Mouse (Mus musculus): Measurements from ENCODE around the gene Zdhhc8. TPM values are rescaled to one million over a fixed set of nuclear protein-coding genes. Genes with fewer than 3 reads are reported as not detected.

Zdhhc8 gene
- polyA plus RNA-seq, 1 experiment from 2014 or later: 17.2 TPM

- Histone ChIP-seq H3K27me3 (ENCODE audit: control insufficient read depth, insufficient read depth, low read length) (no peaks in the 10 kb centered on the region), H3K9ac (ENCODE audit: low read depth, low read length) (no peak overlapping the region), H3K27ac (ENCODE audit: low read depth, low read length) (no peak overlapping the region), H3K4me3 (ENCODE audit: low read length) (no peak overlapping the region), H3K4me2 (replicated peaks; ENCODE audit: low read depth, low read length) (no peak overlapping the region), H3K9me3 (ENCODE audit: control insufficient read depth, low read length) (no peaks in the 10 kb centered on the region), H3K36me3 (ENCODE audit: control insufficient read depth, insufficient read depth, low read length) (peaks cover 48% of the 10 kb centered on the region), H3K4me1 (ENCODE audit: control insufficient read depth, insufficient read depth, low read length) (peaks cover 12% of the 10 kb centered on the region)
- WGBS: 81% methylated on average over 11 of the region's 11 CpGs
- no peak for ATAC-seq (ENCODE audit: low FRiP score, low TSS enrichment)
Measured at GRCm38 (mm10) chr16:18222188-18222587, 12.7 kb downstream of the Zdhhc8 start.

- ATAC-seq (ENCODE audit: low FRiP score, low TSS enrichment): no peak
- 77% methylated on average over 11 of the region's 11 CpGs for WGBS
- H3K36me3 ChIP-seq (ENCODE audit: control insufficient read depth, insufficient read depth, low read length): peaks cover 42% of the 10 kb centered on the region
- no peak overlapping the region for H3K27ac ChIP-seq (ENCODE audit: low read depth, low read length)
- no peak overlapping the region for H3K4me3 ChIP-seq (ENCODE audit: low read length)
- H3K4me1 ChIP-seq (ENCODE audit: control insufficient read depth, insufficient read depth, low read length): peaks cover 12% of the 10 kb centered on the region
- no peak overlapping the region for H3K9ac ChIP-seq (ENCODE audit: low read depth, low read length)
- H3K4me2 ChIP-seq (replicated peaks; ENCODE audit: low read depth, low read length): no peak overlapping the region
- H3K27me3 ChIP-seq (ENCODE audit: control insufficient read depth, insufficient read depth, low read length): no peaks in the 10 kb centered on the region
- no peaks in the 10 kb centered on the region for H3K9me3 ChIP-seq (ENCODE audit: control insufficient read depth, low read length)
Measured at GRCm38 (mm10) chr16:18221543-18221898, 13.4 kb downstream of the Zdhhc8 start.

GRCm38 (mm10) chr16:18220856-18221542, 13.9 kb downstream of the Zdhhc8 start:
- peaks cover 37% of the 10 kb centered on the region for H3K36me3 ChIP-seq (ENCODE audit: control insufficient read depth, insufficient read depth, low read length)
- H3K4me2 ChIP-seq (replicated peaks; ENCODE audit: low read depth, low read length): no peak overlapping the region
- WGBS: 88% methylated on average over 6 of the region's 6 CpGs
- no peak overlapping the region for H3K27ac ChIP-seq (ENCODE audit: low read depth, low read length)
- no peaks in the 10 kb centered on the region for H3K9me3 ChIP-seq (ENCODE audit: control insufficient read depth, low read length)
- ATAC-seq (ENCODE audit: low FRiP score, low TSS enrichment): no peak
- no peak overlapping the region for H3K9ac ChIP-seq (ENCODE audit: low read depth, low read length)
- H3K27me3 ChIP-seq (ENCODE audit: control insufficient read depth, insufficient read depth, low read length): no peaks in the 10 kb centered on the region
- H3K4me1 ChIP-seq (ENCODE audit: control insufficient read depth, insufficient read depth, low read length): peaks cover 12% of the 10 kb centered on the region
- H3K4me3 ChIP-seq (ENCODE audit: low read length): no peak overlapping the region

- Histone ChIP-seq H3K9me3 (ENCODE audit: control insufficient read depth, low read length) (no peaks in the 10 kb centered on the region), H3K27ac (ENCODE audit: low read depth, low read length) (no peak overlapping the region; the same call in 1 of the 2 replicates), H3K36me3 (ENCODE audit: control insufficient read depth, insufficient read depth, low read length) (peaks cover 27% of the 10 kb centered on the region), H3K4me2 (replicated peaks; ENCODE audit: low read depth, low read length) (no peak overlapping the region), H3K4me1 (ENCODE audit: control insufficient read depth, insufficient read depth, low read length) (peaks cover 12% of the 10 kb centered on the region), H3K4me3 (ENCODE audit: low read length) (no peak overlapping the region), H3K9ac (ENCODE audit: low read depth, low read length) (0 out of 2 replicates have a peak overlapping the region, but pooled peaks have one; percentile 23), H3K27me3 (ENCODE audit: control insufficient read depth, insufficient read depth, low read length) (no peaks in the 10 kb centered on the region)
- WGBS: 41% methylated on average over 8 of the region's 8 CpGs
- peak; percentile 60 for ATAC-seq (ENCODE audit: low FRiP score, low TSS enrichment)
Measured at GRCm38 (mm10) chr16:18220001-18220400, 14.9 kb downstream of the Zdhhc8 start.

- no peaks in the 10 kb centered on the region for H3K27me3 ChIP-seq (ENCODE audit: control insufficient read depth, insufficient read depth, low read length)
- no peak overlapping the region for H3K9ac ChIP-seq (ENCODE audit: low read depth, low read length)
- H3K27ac ChIP-seq (ENCODE audit: low read depth, low read length): no peak overlapping the region
- no peaks in the 10 kb centered on the region for H3K9me3 ChIP-seq (ENCODE audit: control insufficient read depth, low read length)
- H3K4me3 ChIP-seq (ENCODE audit: low read length): no peak overlapping the region
- peaks cover 12% of the 10 kb centered on the region for H3K4me1 ChIP-seq (ENCODE audit: control insufficient read depth, insufficient read depth, low read length)
- no peak for ATAC-seq (ENCODE audit: low FRiP score, low TSS enrichment)
- H3K36me3 ChIP-seq (ENCODE audit: control insufficient read depth, insufficient read depth, low read length): peaks cover 13% of the 10 kb centered on the region
- WGBS: 75% methylated on average over 9 of the region's 9 CpGs
- no peak overlapping the region for H3K4me2 ChIP-seq (replicated peaks; ENCODE audit: low read depth, low read length)
Measured at GRCm38 (mm10) chr16:18218580-18218996, 16.3 kb downstream of the Zdhhc8 start.

GRCm38 (mm10) chr16:18217579-18217978, 17.4 kb downstream of the Zdhhc8 start, which contains the start of gene Ccdc188:
Gene Ccdc188, plus strand, starts transcription at chr16:18217879.
- H3K4me3 ChIP-seq (ENCODE audit: low read length): no peak within 1 kb of the TSS
- no peak within 1 kb of the TSS for H3K9ac ChIP-seq (ENCODE audit: low read depth, low read length)
- no peak within 1 kb of the TSS for H3K27ac ChIP-seq (ENCODE audit: low read depth, low read length)
- H3K36me3 ChIP-seq (ENCODE audit: control insufficient read depth, insufficient read depth, low read length): peaks cover 3% of the 10 kb centered on the region
- ATAC-seq (ENCODE audit: low FRiP score, low TSS enrichment): no peak
- no peak within 1 kb of the TSS for H3K4me2 ChIP-seq (replicated peaks; ENCODE audit: low read depth, low read length)
- WGBS: 92% methylated on average over 4 of the region's 4 CpGs
- no peaks in the 10 kb centered on the region for H3K9me3 ChIP-seq (ENCODE audit: control insufficient read depth, low read length)
- no peaks in the 10 kb centered on the region for H3K27me3 ChIP-seq (ENCODE audit: control insufficient read depth, insufficient read depth, low read length)
- peaks cover 12% of the 10 kb centered on the region for H3K4me1 ChIP-seq (ENCODE audit: control insufficient read depth, insufficient read depth, low read length)

GRCm38 (mm10) chr16:18214858-18215257, 20.1 kb downstream of the Zdhhc8 start:
- no peak for ATAC-seq (ENCODE audit: low FRiP score, low TSS enrichment)
- no peaks in the 10 kb centered on the region for H3K36me3 ChIP-seq (ENCODE audit: control insufficient read depth, insufficient read depth, low read length)

GRCm38 (mm10) chr16:18213689-18214088, 21.2 kb downstream of the Zdhhc8 start:
- no peaks in the 10 kb centered on the region for H3K36me3 ChIP-seq (ENCODE audit: control insufficient read depth, insufficient read depth, low read length)
- no peaks in the 10 kb centered on the region; the same call in 1 of the 2 replicates for H3K27me3 ChIP-seq (ENCODE audit: control insufficient read depth, insufficient read depth, low read length)
- no peak overlapping the region for H3K9ac ChIP-seq (ENCODE audit: low read depth, low read length)
- no peaks in the 10 kb centered on the region for H3K9me3 ChIP-seq (ENCODE audit: control insufficient read depth, low read length)
- peak; percentile 17; the same call in 1 of the 2 replicates for ATAC-seq (ENCODE audit: low FRiP score, low TSS enrichment)
- no peak overlapping the region for H3K27ac ChIP-seq (ENCODE audit: low read depth, low read length)
- no peak overlapping the region for H3K4me2 ChIP-seq (replicated peaks; ENCODE audit: low read depth, low read length)
- 47% methylated on average over 6 of the region's 6 CpGs for WGBS
- no peaks in the 10 kb centered on the region for H3K4me1 ChIP-seq (ENCODE audit: control insufficient read depth, insufficient read depth, low read length)
- no peak overlapping the region for H3K4me3 ChIP-seq (ENCODE audit: low read length)

More at GRCm38 (mm10) chr16:18214858-18215257, 20.1 kb downstream of the Zdhhc8 start:
- WGBS: 84% methylated on average over 7 of the region's 7 CpGs
- peaks cover 3% of the 10 kb centered on the region for H3K4me1 ChIP-seq (ENCODE audit: control insufficient read depth, insufficient read depth, low read length)
- no peak overlapping the region for H3K9ac ChIP-seq (ENCODE audit: low read depth, low read length)
- no peak overlapping the region for H3K27ac ChIP-seq (ENCODE audit: low read depth, low read length)
- H3K4me3 ChIP-seq (ENCODE audit: low read length): no peak overlapping the region
- no peaks in the 10 kb centered on the region for H3K9me3 ChIP-seq (ENCODE audit: control insufficient read depth, low read length)
- no peak overlapping the region for H3K4me2 ChIP-seq (replicated peaks; ENCODE audit: low read depth, low read length)
- no peaks in the 10 kb centered on the region for H3K27me3 ChIP-seq (ENCODE audit: control insufficient read depth, insufficient read depth, low read length)

GRCm38 (mm10) chr16:18211417-18212171, 23.3 kb downstream of the Zdhhc8 start:
- no peaks in the 10 kb centered on the region for H3K36me3 ChIP-seq (ENCODE audit: control insufficient read depth, insufficient read depth, low read length)
- no peaks in the 10 kb centered on the region for H3K9me3 ChIP-seq (ENCODE audit: control insufficient read depth, low read length)
- no peak overlapping the region for H3K27ac ChIP-seq (ENCODE audit: low read depth, low read length)
- peak; percentile 22 for ATAC-seq (ENCODE audit: low FRiP score, low TSS enrichment)
- no peak overlapping the region for H3K4me3 ChIP-seq (ENCODE audit: low read length)
- no peak overlapping the region for H3K4me2 ChIP-seq (replicated peaks; ENCODE audit: low read depth, low read length)
- H3K4me1 ChIP-seq (ENCODE audit: control insufficient read depth, insufficient read depth, low read length): no peaks in the 10 kb centered on the region
- no peaks in the 10 kb centered on the region; the same call in 1 of the 2 replicates for H3K27me3 ChIP-seq (ENCODE audit: control insufficient read depth, insufficient read depth, low read length)
- no peak overlapping the region for H3K9ac ChIP-seq (ENCODE audit: low read depth, low read length)
- 46% methylated on average over 10 of the region's 10 CpGs for WGBS

Data from kidney, embryonic 14.5 days (tissue).